Mouse (Mus musculus): ENCODE measurements at regions not wholly inside any gene's neighbourhood (a gene's known extent, or its start where the extent isn't known, plus 50 kb on each side); places are given as distances from the start of the nearest gene placed in this dataset.

DNA sequence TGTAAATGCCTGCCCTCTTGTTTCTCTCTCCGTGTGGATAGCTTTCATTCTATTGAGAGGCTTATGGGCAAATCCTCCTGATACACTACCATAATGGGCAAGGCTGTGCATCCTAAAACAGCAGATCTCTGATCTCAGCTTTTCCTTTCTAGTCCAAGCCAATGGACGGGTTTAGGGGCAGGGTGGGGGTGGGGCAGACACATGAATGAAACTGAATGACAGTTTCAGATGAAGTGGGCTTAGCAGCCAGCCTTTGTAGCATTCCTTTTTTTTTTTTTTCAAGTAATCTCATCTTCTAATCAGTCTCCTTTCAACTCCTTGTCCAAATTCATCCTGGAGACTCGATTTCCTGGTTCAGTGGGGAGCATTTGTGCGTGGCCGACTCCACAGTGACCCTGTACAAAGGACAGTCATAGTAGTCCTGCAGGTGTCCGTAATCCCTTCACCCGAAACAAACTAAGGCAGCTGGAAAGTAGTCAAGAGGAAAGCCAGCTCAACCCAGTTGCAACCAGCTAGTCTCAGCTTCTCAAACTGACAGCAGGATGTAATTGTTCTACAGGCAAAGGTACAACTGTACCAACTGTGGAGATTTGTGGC is 193.4 kb downstream of the Dcdc2c start:
- Histone ChIP-seq H3K79me2 (ENCODE audit: control insufficient read depth, insufficient read depth) (no peaks in the 10 kb centered on the region), H3ac (ENCODE audit: control insufficient read depth, insufficient read length, low read depth) (no peak overlapping the region), H3K27me3 (ENCODE audit: control insufficient read depth, insufficient read depth, insufficient read length) (no peaks in the 10 kb centered on the region), H3K4me3 (ENCODE audit: insufficient read depth, poor library complexity, severe bottlenecking) (no peak overlapping the region), H3K79me3 (ENCODE audit: low read depth) (no peaks in the 10 kb centered on the region), H3K36me3 (ENCODE audit: control insufficient read depth, insufficient read depth) (no peaks in the 10 kb centered on the region)
- TF ChIP-seq MYOD1 (IDR thresholded peaks at IDR 0.05; ENCODE audit: control insufficient read depth, insufficient read length, low read depth) (no peak), MYOG (IDR thresholded peaks at IDR 0.05; ENCODE audit: control insufficient read depth, extremely low read depth, insufficient read length) (no peak), CEBPB (IDR thresholded peaks at IDR 0.05; ENCODE audit: low read depth) (no peak), MAX (IDR thresholded peaks at IDR 0.05) (no peak), CTCF (IDR thresholded peaks at IDR 0.05; ENCODE audit: control insufficient read depth, insufficient read depth, insufficient read length) (no peak), USF1 (IDR thresholded peaks at IDR 0.05; ENCODE audit: low read depth) (no peak), FOSL1 (IDR thresholded peaks at IDR 0.05; ENCODE audit: insufficient read depth, low read length, poor library complexity, severe bottlenecking) (no peak)

GRCm38 (mm10) chr12:28357764-28358163 is 194.4 kb downstream of the Dcdc2c start:
- Histone ChIP-seq H3ac (ENCODE audit: control insufficient read depth, insufficient read length, low read depth) (no peak overlapping the region), H3K4me3 (ENCODE audit: insufficient read depth, poor library complexity, severe bottlenecking) (no peak overlapping the region), H3K36me3 (ENCODE audit: control insufficient read depth, insufficient read depth) (no peaks in the 10 kb centered on the region), H3K79me2 (ENCODE audit: control insufficient read depth, insufficient read depth) (no peaks in the 10 kb centered on the region), H3K79me3 (ENCODE audit: low read depth) (no peaks in the 10 kb centered on the region), H3K27me3 (ENCODE audit: control insufficient read depth, insufficient read depth, insufficient read length) (no peaks in the 10 kb centered on the region)
- TF ChIP-seq MYOG (IDR thresholded peaks at IDR 0.05; ENCODE audit: control insufficient read depth, extremely low read depth, insufficient read length), result no peak
- no peak for TF ChIP-seq USF1 (IDR thresholded peaks at IDR 0.05; ENCODE audit: low read depth)
- TF ChIP-seq CEBPB (IDR thresholded peaks at IDR 0.05; ENCODE audit: low read depth), result no peak
- TF ChIP-seq MYOD1 (IDR thresholded peaks at IDR 0.05; ENCODE audit: control insufficient read depth, insufficient read length, low read depth), result no peak
- no peak for TF ChIP-seq FOSL1 (IDR thresholded peaks at IDR 0.05; ENCODE audit: insufficient read depth, low read length, poor library complexity, severe bottlenecking)
- no peak for TF ChIP-seq CTCF (IDR thresholded peaks at IDR 0.05; ENCODE audit: control insufficient read depth, insufficient read depth, insufficient read length)
- TF ChIP-seq MAX (IDR thresholded peaks at IDR 0.05), result no peak

- Histone ChIP-seq H3ac (ENCODE audit: control insufficient read depth, insufficient read length, low read depth) (no peak overlapping the region), H3K79me3 (ENCODE audit: low read depth) (no peaks in the 10 kb centered on the region), H3K27me3 (ENCODE audit: control insufficient read depth, insufficient read depth, insufficient read length) (no peaks in the 10 kb centered on the region), H3K79me2 (ENCODE audit: control insufficient read depth, insufficient read depth) (no peaks in the 10 kb centered on the region), H3K36me3 (ENCODE audit: control insufficient read depth, insufficient read depth) (no peaks in the 10 kb centered on the region), H3K4me3 (ENCODE audit: insufficient read depth, poor library complexity, severe bottlenecking) (no peak overlapping the region)
- TF ChIP-seq USF1 (IDR thresholded peaks at IDR 0.05; ENCODE audit: low read depth) (no peak), MAX (IDR thresholded peaks at IDR 0.05) (no peak), MYOD1 (IDR thresholded peaks at IDR 0.05; ENCODE audit: control insufficient read depth, insufficient read length, low read depth) (no peak), CTCF (IDR thresholded peaks at IDR 0.05; ENCODE audit: control insufficient read depth, insufficient read depth, insufficient read length) (no peak), MYOG (IDR thresholded peaks at IDR 0.05; ENCODE audit: control insufficient read depth, extremely low read depth, insufficient read length) (no peak), FOSL1 (IDR thresholded peaks at IDR 0.05; ENCODE audit: insufficient read depth, low read length, poor library complexity, severe bottlenecking) (no peak), CEBPB (IDR thresholded peaks at IDR 0.05; ENCODE audit: low read depth) (no peak)
Measured at GRCm38 (mm10) chr12:28353140-28353539, 199.1 kb downstream of the Dcdc2c start.

GRCm38 (mm10) chr12:28352571-28352970 is 199.6 kb downstream of the Dcdc2c start:
- Histone ChIP-seq H3K36me3 (ENCODE audit: control insufficient read depth, insufficient read depth) (no peaks in the 10 kb centered on the region), H3K79me2 (ENCODE audit: control insufficient read depth, insufficient read depth) (no peaks in the 10 kb centered on the region), H3ac (ENCODE audit: control insufficient read depth, insufficient read length, low read depth) (no peak overlapping the region), H3K79me3 (ENCODE audit: low read depth) (no peaks in the 10 kb centered on the region), H3K27me3 (ENCODE audit: control insufficient read depth, insufficient read depth, insufficient read length) (no peaks in the 10 kb centered on the region), H3K4me3 (ENCODE audit: insufficient read depth, poor library complexity, severe bottlenecking) (no peak overlapping the region)
- TF ChIP-seq MAX (IDR thresholded peaks at IDR 0.05), result no peak
- TF ChIP-seq CTCF (IDR thresholded peaks at IDR 0.05; ENCODE audit: control insufficient read depth, insufficient read depth, insufficient read length), result no peak
- TF ChIP-seq FOSL1 (IDR thresholded peaks at IDR 0.05; ENCODE audit: insufficient read depth, low read length, poor library complexity, severe bottlenecking), result no peak
- no peak for TF ChIP-seq USF1 (IDR thresholded peaks at IDR 0.05; ENCODE audit: low read depth)
- no peak for TF ChIP-seq CEBPB (IDR thresholded peaks at IDR 0.05; ENCODE audit: low read depth)
- no peak for TF ChIP-seq MYOG (IDR thresholded peaks at IDR 0.05; ENCODE audit: control insufficient read depth, extremely low read depth, insufficient read length)

GRCm38 (mm10) chr12:28342735-28343134 is 209.5 kb downstream of the Dcdc2c start:
- no peaks in the 10 kb centered on the region for H3K27me3 ChIP-seq (ENCODE audit: control insufficient read depth, insufficient read depth, insufficient read length)
- H3K36me3 ChIP-seq (ENCODE audit: control insufficient read depth, insufficient read depth), result no peaks in the 10 kb centered on the region
- H3ac ChIP-seq (ENCODE audit: control insufficient read depth, insufficient read length, low read depth), result no peak overlapping the region
- H3K4me3 ChIP-seq (ENCODE audit: insufficient read depth, poor library complexity, severe bottlenecking), result no peak overlapping the region
- no peak for TF ChIP-seq MAX (IDR thresholded peaks at IDR 0.05)
- no peak for TF ChIP-seq MYOD1 (IDR thresholded peaks at IDR 0.05; ENCODE audit: control insufficient read depth, insufficient read length, low read depth)
- no peak for TF ChIP-seq USF1 (IDR thresholded peaks at IDR 0.05; ENCODE audit: low read depth)
- H3K79me2 ChIP-seq (ENCODE audit: control insufficient read depth, insufficient read depth), result no peaks in the 10 kb centered on the region
- H3K79me3 ChIP-seq (ENCODE audit: low read depth), result no peaks in the 10 kb centered on the region

- H3K79me2 ChIP-seq (ENCODE audit: control insufficient read depth, insufficient read depth), result no peaks in the 10 kb centered on the region
- no peaks in the 10 kb centered on the region for H3K27me3 ChIP-seq (ENCODE audit: control insufficient read depth, insufficient read depth, insufficient read length)
- H3K79me3 ChIP-seq (ENCODE audit: low read depth), result no peaks in the 10 kb centered on the region
- H3K36me3 ChIP-seq (ENCODE audit: control insufficient read depth, insufficient read depth), result no peaks in the 10 kb centered on the region
- H3K4me3 ChIP-seq (ENCODE audit: insufficient read depth, poor library complexity, severe bottlenecking), result no peak overlapping the region
- TF ChIP-seq MYOD1 (IDR thresholded peaks at IDR 0.05; ENCODE audit: control insufficient read depth, insufficient read length, low read depth), result no peak
- TF ChIP-seq MAX (IDR thresholded peaks at IDR 0.05), result no peak
- no peak for TF ChIP-seq CEBPB (IDR thresholded peaks at IDR 0.05; ENCODE audit: low read depth)
- TF ChIP-seq MYOG (IDR thresholded peaks at IDR 0.05; ENCODE audit: control insufficient read depth, extremely low read depth, insufficient read length), result no peak
- no peak for TF ChIP-seq USF1 (IDR thresholded peaks at IDR 0.05; ENCODE audit: low read depth)
- no peak for TF ChIP-seq FOSL1 (IDR thresholded peaks at IDR 0.05; ENCODE audit: insufficient read depth, low read length, poor library complexity, severe bottlenecking)
- TF ChIP-seq CTCF (IDR thresholded peaks at IDR 0.05; ENCODE audit: control insufficient read depth, insufficient read depth, insufficient read length), result no peak
- H3ac ChIP-seq (ENCODE audit: control insufficient read depth, insufficient read length, low read depth), result no peak overlapping the region
Measured at GRCm38 (mm10) chr12:28332591-28332990, 219.6 kb downstream of the Dcdc2c start.
